Mouse (Mus musculus) heart, postnatal 0 days (tissue): ENCODE measurements around the gene Col4a2.

ENCODE experiments used
- CTCF ChIP-seq: IDR thresholded peaks from 2 replicates; pipeline ENCODE4 v1.5.1; 2016; ENCODE audit warnings: antibody characterized with exemption, control low read depth, low read depth
- EP300 ChIP-seq: IDR thresholded peaks from 2 replicates; pipeline ENCODE4 v1.6.1; 2016; ENCODE audit warnings: antibody characterized with exemption, low read depth

- TF ChIP-seq EP300 (peak; percentile 69), CTCF (no peak)
Observed at GRCm38 (mm10) chr8:11279296-11279826, 33.2 kb upstream of the Col4a2 start.
